Mouse (Mus musculus): Measurements from ENCODE around the gene Etv6. TPM values are rescaled to one million over a fixed set of nuclear protein-coding genes. Genes with fewer than 3 reads are reported as not detected.
"Not testable (repeated sequence)": the region's sequence is repeated elsewhere in the genome, so short reads cannot be mapped to it uniquely, and the experiment has no call there.

The Etv6 gene
- 4.4 and 5.4 TPM in 2 replicates for polyA plus RNA-seq (2012; rRNA removed)

DNA sequence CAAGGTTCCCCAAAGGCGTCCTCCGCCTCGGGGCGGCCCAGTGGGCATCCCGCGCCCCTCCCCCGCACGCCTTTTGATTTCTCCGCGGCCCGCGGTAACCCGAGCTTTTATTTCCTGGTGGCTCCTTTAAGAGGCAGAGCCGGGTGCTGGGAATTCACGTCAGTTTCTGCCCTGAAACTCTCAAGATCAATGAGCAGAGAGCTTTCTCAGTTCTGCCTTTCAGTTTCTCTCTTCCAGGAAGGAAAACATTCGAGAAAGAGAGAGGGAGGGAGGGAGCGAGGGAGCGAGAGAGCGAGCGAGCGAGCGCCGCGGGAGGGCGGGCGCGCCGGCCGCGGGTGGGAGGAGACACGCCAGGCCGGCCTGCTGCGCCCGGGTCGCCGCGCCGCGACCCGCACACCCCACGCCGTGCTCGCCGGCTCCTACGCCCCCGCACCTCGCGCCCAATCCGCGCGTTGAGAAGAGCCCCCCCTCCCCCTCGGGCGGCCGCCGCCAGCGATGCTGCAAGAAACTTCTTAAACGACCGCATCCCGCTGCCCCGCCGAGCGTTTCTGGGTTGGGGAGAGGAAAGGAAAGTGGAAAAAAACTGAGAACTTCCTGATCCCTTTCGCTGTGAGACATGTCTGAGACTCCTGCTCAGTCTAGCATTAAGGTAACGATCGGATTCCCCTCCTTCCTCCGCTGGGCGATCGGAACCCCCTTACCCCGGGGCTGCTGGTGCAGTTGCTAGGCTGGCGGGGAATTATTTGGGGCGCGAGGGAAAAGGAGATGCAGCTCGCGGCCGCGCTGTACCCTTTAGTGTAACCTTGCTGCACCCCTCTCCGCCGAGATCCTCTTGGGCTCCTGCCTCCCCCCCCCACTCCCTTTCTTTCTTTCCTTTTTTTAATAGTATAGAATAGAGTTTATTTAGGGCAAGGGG is at the start of gene Etv6:
Gene Etv6 (plus strand): TSS at position 211 of the 916 bp plus-strand sequence.
- H3K27me3 ChIP-seq (ENCODE audit: control insufficient read depth, insufficient read depth, low read length): no peaks in the 10 kb centered on the region
- peak; percentile 31; the same call in 1 of the 2 replicates for TF ChIP-seq POLR2A (IDR thresholded peaks at IDR 0.05; ENCODE audit: control insufficient read depth, low read depth, low read length)
- no peak for TF ChIP-seq CTCF (IDR thresholded peaks at IDR 0.05; ENCODE audit: control insufficient read depth, insufficient read depth, insufficient replicate concordance, low read depth, low read length)
- peak within 1 kb of the TSS; percentile 83 for H3K4me3 ChIP-seq (ENCODE audit: control insufficient read depth, low read depth, low read length)
- H3K27ac ChIP-seq (ENCODE audit: control insufficient read depth, insufficient read depth, low read depth, low read length): peak within 1 kb of the TSS; percentile 90
- H3K36me3 ChIP-seq (ENCODE audit: control insufficient read depth, insufficient read depth, low read length): no peaks in the 10 kb centered on the region
- H3K4me1 ChIP-seq (ENCODE audit: control insufficient read depth, insufficient read depth, low read length): peaks cover 8% of the 10 kb centered on the region

DNA sequence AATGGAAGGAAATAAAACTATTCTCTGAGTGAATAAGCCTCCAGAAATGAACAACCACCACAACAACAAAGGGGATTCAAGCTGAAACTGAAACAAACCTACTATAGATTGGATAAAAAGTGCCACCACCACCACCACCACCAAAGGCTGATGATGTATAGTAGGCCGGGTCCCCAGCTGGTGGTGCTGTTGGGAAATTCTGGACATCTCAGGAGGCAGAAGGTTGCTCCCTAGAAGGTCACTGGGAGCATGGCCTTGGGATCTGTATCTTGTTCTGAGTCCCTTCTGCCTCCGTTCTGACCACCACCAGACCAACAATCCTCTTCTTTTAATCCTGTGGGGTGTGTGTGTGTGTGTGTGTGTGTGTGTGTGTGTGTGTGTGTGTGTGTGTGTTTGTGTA is 49.3 kb upstream of the Etv6 start:
- H3K4me3 ChIP-seq (ENCODE audit: control insufficient read depth, low read depth, low read length): no peak overlapping the region
- no peak for TF ChIP-seq POLR2A (IDR thresholded peaks at IDR 0.05; ENCODE audit: control insufficient read depth, low read depth, low read length)
- no peak for TF ChIP-seq CTCF (IDR thresholded peaks at IDR 0.05; ENCODE audit: control insufficient read depth, insufficient read depth, insufficient replicate concordance, low read depth, low read length)
- no peaks in the 10 kb centered on the region for H3K27me3 ChIP-seq (ENCODE audit: control insufficient read depth, insufficient read depth, low read length)
- H3K4me1 ChIP-seq (ENCODE audit: control insufficient read depth, insufficient read depth, low read length): peaks cover 4% of the 10 kb centered on the region; the same call in 1 of the 2 replicates
- H3K27ac ChIP-seq (ENCODE audit: control insufficient read depth, insufficient read depth, low read depth, low read length): no peak overlapping the region
- no peaks in the 10 kb centered on the region for H3K36me3 ChIP-seq (ENCODE audit: control insufficient read depth, insufficient read depth, low read length)

- H3K27me3 ChIP-seq (ENCODE audit: control insufficient read depth, insufficient read depth, low read length): no peaks in the 10 kb centered on the region
- peaks cover 4% of the 10 kb centered on the region; the same call in 1 of the 2 replicates for H3K4me1 ChIP-seq (ENCODE audit: control insufficient read depth, insufficient read depth, low read length)
- no peak overlapping the region for H3K27ac ChIP-seq (ENCODE audit: control insufficient read depth, insufficient read depth, low read depth, low read length)
- no peak overlapping the region for H3K4me3 ChIP-seq (ENCODE audit: control insufficient read depth, low read depth, low read length)
- H3K36me3 ChIP-seq (ENCODE audit: control insufficient read depth, insufficient read depth, low read length): no peaks in the 10 kb centered on the region
- no peak for TF ChIP-seq POLR2A (IDR thresholded peaks at IDR 0.05; ENCODE audit: control insufficient read depth, low read depth, low read length)
- no peak for TF ChIP-seq CTCF (IDR thresholded peaks at IDR 0.05; ENCODE audit: control insufficient read depth, insufficient read depth, insufficient replicate concordance, low read depth, low read length)
Measured at GRCm38 (mm10) chr6:133987068-133987591, 48.4 kb upstream of the Etv6 start.

GRCm38 (mm10) chr6:133988011-133988410 is 47.5 kb upstream of the Etv6 start:
- Histone ChIP-seq H3K27me3 (ENCODE audit: control insufficient read depth, insufficient read depth, low read length) (no peaks in the 10 kb centered on the region), H3K36me3 (ENCODE audit: control insufficient read depth, insufficient read depth, low read length) (no peaks in the 10 kb centered on the region), H3K27ac (ENCODE audit: control insufficient read depth, insufficient read depth, low read depth, low read length) (no peak overlapping the region), H3K4me3 (ENCODE audit: control insufficient read depth, low read depth, low read length) (no peak overlapping the region), H3K4me1 (ENCODE audit: control insufficient read depth, insufficient read depth, low read length) (peaks cover 4% of the 10 kb centered on the region; the same call in 1 of the 2 replicates)
- TF ChIP-seq POLR2A (IDR thresholded peaks at IDR 0.05; ENCODE audit: control insufficient read depth, low read depth, low read length) (no peak), CTCF (IDR thresholded peaks at IDR 0.05; ENCODE audit: control insufficient read depth, insufficient read depth, insufficient replicate concordance, low read depth, low read length) (no peak)

GRCm38 (mm10) chr6:133997461-133997860 is 38.0 kb upstream of the Etv6 start:
- no peaks in the 10 kb centered on the region for H3K27me3 ChIP-seq (ENCODE audit: control insufficient read depth, insufficient read depth, low read length)
- no peak overlapping the region for H3K4me3 ChIP-seq (ENCODE audit: control insufficient read depth, low read depth, low read length)
- H3K36me3 ChIP-seq (ENCODE audit: control insufficient read depth, insufficient read depth, low read length): no peaks in the 10 kb centered on the region
- no peak for TF ChIP-seq POLR2A (IDR thresholded peaks at IDR 0.05; ENCODE audit: control insufficient read depth, low read depth, low read length)
- no peak for TF ChIP-seq CTCF (IDR thresholded peaks at IDR 0.05; ENCODE audit: control insufficient read depth, insufficient read depth, insufficient replicate concordance, low read depth, low read length)
- no peak overlapping the region for H3K27ac ChIP-seq (ENCODE audit: control insufficient read depth, insufficient read depth, low read depth, low read length)
- H3K4me1 ChIP-seq (ENCODE audit: control insufficient read depth, insufficient read depth, low read length): no peaks in the 10 kb centered on the region

DNA sequence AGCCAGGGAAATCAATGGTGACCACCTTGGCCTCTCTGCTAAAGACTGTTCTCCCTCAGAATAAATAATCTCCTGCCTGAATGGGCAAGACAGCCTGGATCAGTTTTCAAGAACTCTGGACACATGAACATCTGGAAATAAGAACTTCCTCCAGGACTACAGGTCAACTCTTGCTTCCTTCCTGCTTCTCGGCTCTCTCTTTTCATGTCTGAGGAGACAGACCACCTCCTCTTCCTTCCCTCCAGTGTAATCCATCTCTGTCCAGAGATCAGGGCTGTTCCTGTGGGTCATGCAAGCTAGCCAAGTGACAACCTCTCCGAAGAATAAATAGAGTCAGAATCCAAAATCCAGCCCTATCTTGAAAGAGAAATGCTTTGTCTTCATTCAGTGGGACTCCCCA is 37.6 kb upstream of the Etv6 start:
- H3K27ac ChIP-seq (ENCODE audit: control insufficient read depth, insufficient read depth, low read depth, low read length): no peak overlapping the region
- H3K27me3 ChIP-seq (ENCODE audit: control insufficient read depth, insufficient read depth, low read length): no peaks in the 10 kb centered on the region
- no peaks in the 10 kb centered on the region for H3K4me1 ChIP-seq (ENCODE audit: control insufficient read depth, insufficient read depth, low read length)
- H3K4me3 ChIP-seq (ENCODE audit: control insufficient read depth, low read depth, low read length): no peak overlapping the region
- no peaks in the 10 kb centered on the region for H3K36me3 ChIP-seq (ENCODE audit: control insufficient read depth, insufficient read depth, low read length)
- no peak for TF ChIP-seq POLR2A (IDR thresholded peaks at IDR 0.05; ENCODE audit: control insufficient read depth, low read depth, low read length)
- TF ChIP-seq CTCF (IDR thresholded peaks at IDR 0.05; ENCODE audit: control insufficient read depth, insufficient read depth, insufficient replicate concordance, low read depth, low read length): no peak

- not testable (repeated sequence) for H3K4me3 ChIP-seq (ENCODE audit: control insufficient read depth, low read depth, low read length); H3K36me3 ChIP-seq (ENCODE audit: control insufficient read depth, insufficient read depth, low read length); H3K27me3 ChIP-seq (ENCODE audit: control insufficient read depth, insufficient read depth, low read length); H3K4me1 ChIP-seq (ENCODE audit: control insufficient read depth, insufficient read depth, low read length); H3K27ac ChIP-seq (ENCODE audit: control insufficient read depth, insufficient read depth, low read depth, low read length)
Measured at GRCm38 (mm10) chr6:134014488-134015110, 20.9 kb upstream of the Etv6 start.

Measured in testis, adult 2 months (tissue).